Mouse (Mus musculus): ENCODE measurements at regions not wholly inside any gene's neighbourhood (a gene's known extent, or its start where the extent isn't known, plus 50 kb on each side); places are given as distances from the start of the nearest gene placed in this dataset.

DNA sequence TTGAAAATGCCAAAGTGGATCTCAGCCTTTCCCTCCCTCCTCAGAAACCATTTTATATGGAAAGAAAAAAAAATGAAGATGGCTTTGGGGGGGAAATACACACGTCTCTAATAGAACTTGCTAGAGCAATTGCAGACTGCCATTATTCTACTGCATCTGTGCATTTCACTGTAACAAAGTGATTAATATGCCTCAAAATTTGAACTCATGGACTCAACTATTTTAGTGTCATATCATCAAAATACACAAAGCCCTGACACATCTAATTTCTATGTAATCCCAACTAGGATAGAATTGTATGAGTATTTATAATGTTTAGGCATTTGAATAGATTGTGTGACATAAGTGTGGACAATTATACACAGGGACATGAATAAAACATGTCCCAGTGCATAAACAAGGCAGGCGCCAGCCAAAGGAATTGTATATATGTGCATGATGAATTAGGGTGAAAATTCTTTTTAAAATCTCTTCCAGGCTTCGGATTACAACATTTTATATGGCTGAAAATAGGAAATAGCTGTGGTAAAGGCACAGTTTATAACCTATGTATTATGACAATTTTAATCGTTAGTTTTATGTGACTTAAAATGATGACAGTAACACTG, 115.4 kb upstream of the Fam92a start:
- intact Hi-C loops (cut with DNase I) = no loop called here
- DNase-seq (ENCODE audit: low spot score) = no peak

DNA sequence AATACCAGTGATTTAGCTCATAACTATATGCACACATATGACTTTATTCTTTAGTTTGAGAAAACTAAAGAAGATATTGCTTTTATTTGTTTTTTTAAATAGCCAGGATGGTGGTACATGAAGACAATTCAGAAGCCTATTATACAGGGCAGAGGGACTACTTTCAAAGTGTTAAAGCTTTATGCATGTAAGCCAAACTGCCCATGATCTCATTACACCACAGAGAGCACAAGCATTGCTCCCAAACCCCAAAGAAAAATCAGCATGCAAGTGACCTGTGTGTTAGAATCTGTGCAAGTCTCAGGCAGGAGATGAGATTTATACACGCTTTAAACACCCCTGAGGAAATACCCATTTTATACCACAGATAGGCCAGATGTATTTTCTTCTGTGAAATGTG, 114.6 kb upstream of the Fam92a start:
- DNase-seq (ENCODE audit: low spot score) = no peak
- intact Hi-C loops (cut with DNase I) = no loop called here

DNA sequence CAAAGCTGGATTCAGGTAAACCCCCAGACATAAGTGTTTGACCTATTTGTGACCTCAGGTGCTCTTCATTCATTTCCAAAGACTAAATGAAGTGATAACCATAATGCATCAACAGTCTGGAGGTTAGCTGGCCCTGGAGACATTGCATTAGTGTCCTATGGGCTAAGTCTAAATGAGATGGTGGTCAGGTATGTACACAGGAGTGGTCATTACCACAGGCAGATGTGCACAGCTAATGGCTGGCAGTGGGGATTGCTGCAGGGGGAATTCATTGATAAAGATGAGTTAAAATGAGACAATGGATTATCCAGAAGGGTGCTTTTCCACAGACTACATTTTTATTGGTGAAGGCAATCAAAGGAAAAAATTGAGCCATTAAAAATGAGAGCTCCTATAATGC, 114.2 kb upstream of the Fam92a start:
- intact Hi-C loops (cut with DNase I) = no loop called here
- DNase-seq (ENCODE audit: low spot score) = no peak

DNA sequence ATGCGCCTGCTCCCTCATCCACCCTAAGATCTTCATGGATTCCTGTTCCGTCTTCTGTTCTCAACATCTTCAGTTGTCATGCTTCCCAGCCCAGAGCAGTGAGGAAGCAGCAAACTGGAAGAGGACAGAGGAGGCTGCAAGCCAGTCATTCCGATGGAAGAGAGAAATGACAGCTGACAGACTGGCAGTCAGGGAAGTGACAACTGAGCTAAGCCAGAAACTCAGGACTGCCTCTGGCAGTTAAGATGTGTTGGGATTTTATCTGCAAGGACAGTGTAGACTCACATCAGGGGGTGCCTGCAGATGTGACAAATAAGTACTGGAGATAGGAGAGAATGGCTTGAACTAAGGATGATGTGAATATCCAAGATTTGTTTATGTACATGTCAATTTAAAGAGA, 106.1 kb upstream of the Fam92a start:
- intact Hi-C loops (cut with DNase I) = no loop called here
- no peak for DNase-seq (ENCODE audit: low spot score)

DNA sequence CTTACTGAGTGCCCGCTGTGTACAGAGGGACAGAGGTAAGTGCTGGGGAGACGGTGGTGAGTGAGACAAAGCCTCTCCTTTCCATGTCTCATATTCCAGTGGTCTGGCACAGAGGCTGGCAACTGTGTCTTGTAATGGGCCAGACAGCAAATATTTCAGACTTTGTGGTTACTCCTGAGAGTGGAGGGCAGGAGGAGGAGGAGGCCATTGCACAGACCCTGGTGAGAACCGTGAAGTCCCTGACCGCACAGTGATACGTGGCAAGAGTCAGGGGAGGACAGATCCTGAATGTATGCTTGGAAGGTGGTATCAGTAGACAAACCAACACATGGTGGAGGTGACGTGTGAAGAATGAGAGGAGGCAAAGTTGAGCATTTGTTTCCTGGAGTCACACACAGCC, 101.6 kb upstream of the Fam92a start:
- intact Hi-C loops (cut with DNase I) = no loop called here
- DNase-seq (ENCODE audit: low spot score) = no peak

DNA sequence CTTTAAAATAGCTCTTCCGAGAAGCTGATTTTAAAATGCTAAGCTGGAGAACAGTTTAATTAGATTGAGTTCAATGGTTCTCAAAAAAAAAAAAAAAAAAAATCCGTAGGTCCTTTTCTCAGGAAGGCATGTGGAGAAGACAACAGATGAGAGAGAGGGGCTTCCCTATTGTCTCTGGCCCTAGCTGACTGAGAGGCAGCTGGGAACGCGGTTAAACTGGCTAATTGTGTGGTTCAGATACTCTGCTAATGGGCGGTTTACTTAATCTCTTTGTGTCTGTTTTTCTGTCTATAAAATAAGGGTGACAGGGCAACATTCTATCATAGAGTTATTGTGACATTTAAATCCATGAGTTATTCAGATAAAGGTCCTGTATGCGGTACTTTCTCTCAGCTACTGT, 101.1 kb upstream of the Fam92a start:
- no peak for DNase-seq (ENCODE audit: low spot score)
- intact Hi-C loops (cut with DNase I) = no loop called here

DNA sequence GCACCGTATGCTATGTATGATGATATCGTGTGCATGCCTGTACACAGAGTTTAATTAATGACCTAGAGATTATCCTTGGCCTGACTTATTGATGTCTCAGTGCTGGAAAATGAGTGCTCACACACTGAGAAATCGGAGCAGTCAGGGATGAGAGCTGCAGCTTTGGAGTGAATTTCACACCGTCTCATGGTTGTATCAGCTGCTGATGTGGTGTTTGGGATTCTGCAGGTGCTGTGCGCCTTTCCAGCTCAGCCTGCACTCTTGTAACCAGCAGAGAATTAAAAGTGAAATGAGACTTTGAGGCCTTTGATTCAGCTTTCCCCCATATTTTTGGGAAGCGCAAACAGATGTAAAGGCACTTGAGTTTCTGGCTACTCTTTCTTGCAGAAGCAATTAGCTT, 100.6 kb upstream of the Fam92a start:
- intact Hi-C loops (cut with DNase I) = no loop called here
- no peak for DNase-seq (ENCODE audit: low spot score)

DNA sequence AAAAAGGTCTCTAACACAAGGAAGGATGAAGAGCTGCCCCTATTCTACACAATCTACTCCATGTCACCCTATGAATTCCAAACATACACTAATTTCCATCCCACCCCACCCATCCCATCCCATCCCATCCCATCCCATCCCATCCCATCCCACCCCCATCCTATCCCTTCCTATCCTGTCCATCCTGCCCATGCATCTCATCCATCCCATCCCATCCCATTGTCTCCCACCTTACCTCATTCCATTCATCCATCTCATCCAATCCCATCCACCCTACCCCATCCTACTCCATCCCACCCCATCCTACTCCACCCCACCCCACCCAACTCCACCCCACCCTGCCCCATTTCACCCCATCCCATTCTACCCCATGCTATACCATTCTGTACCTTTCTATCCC, 91.9 kb upstream of the Fam92a start:
- DNase-seq (ENCODE audit: low spot score) = no peak
- intact Hi-C loops (cut with DNase I) = no loop called here

DNA sequence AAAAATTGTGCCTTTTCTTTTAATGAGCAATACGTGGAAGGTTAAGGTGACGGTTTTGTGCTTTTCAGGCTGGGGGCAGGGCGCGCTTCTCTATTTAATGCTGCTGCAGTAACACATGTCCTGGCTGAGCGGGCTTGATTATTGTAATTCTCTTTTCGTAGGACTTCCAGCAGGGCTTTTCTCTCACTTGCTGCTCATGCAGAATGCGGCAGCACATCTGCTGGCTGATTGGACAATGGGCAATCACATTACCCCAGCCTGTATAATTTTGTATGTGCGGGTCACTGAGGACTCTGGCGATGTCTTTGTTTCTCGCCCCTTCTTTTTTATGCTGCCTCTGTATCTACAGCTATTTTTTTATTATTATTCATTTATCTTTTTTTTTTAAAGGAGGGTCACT, 91.4 kb upstream of the Fam92a start:
- intact Hi-C loops (cut with DNase I) = no loop called here
- DNase-seq (ENCODE audit: low spot score) = no peak

DNA sequence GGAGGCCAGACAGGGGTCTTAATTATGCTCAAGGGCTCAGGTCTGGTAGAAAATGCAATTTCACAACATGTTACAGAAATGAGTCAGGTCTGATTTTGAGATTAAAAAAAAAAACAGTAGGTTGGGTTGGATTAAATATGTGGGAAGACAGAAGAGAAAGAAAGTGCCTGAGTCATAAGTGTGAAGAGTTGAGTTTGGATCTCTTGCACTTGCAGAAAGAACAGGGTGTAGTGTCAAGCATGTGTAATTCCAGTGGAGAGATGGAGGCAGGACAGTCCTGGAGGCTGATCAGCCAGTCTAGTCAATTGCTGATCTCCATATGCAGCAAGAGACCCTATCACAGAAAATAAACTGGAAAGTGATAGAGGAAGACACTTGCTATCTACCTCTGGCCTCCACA, 76.2 kb upstream of the Fam92a start:
- intact Hi-C loops (cut with DNase I) = loop anchor here (10.0 kb wide), 1 partner anchor 847 kb away; no protein-coding TSS in a partner anchor
- DNase-seq (ENCODE audit: low spot score) = no peak

DNA sequence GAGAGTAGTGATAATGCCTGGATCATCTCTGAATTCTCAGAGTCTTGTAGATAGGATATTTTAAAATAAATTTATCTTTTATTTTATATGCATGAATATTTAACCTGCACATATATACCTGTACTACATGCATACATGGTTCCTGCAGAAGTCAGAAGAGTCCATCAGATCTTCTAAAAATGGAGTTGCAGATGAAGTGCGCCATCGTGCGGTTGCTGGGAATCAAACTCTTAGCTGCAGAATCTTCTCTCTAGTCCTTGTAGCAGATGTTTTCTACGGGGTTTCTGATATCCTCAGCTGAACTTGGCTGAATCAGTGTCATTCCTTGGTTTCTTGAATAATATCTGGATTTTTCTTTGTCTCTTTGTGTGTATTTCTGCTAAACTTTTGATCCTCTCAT, 74.8 kb upstream of the Fam92a start:
- intact Hi-C loops (cut with DNase I) = loop anchor here (10.0 kb wide), 1 partner anchor 848 kb away; no protein-coding TSS in a partner anchor
- DNase-seq (ENCODE audit: low spot score) = no peak

DNA sequence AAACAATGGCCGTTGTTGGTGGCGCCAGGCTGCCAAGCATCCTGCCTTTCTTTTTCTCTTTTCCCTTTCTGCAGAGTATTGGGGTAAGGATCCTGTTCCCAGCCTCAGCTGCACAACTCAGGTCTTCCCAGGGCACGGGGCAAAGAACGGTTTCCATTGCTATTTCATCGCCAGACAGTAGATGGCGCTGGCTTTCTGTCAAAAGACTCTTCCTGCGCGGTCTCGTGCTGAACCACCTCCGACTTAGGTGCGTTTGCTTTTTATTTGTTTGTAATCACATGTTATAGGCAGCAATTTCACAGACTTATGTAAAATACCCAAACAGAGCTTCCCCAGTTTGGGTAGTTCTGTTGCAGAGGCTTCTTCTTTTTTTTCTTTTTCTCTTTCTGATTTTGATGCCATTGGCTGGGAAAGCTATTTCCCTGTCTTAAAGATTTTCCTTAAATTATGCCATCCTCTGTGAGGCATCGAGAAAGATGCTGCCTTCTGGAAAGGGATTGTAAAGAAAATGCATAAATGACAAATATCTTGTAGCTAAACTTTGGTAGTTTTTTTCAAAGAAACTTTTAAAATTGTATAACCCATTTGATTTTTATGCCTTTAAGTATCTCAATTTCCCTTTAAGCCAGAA, 69.2 kb upstream of the Fam92a start:
- DNase-seq (ENCODE audit: low spot score) = no peak
- intact Hi-C loops (cut with DNase I) = loop anchor here (1.0 to 10.0 kb wide), 4 partner anchors 14 to 1536 kb away; no protein-coding TSS in a partner anchor

DNA sequence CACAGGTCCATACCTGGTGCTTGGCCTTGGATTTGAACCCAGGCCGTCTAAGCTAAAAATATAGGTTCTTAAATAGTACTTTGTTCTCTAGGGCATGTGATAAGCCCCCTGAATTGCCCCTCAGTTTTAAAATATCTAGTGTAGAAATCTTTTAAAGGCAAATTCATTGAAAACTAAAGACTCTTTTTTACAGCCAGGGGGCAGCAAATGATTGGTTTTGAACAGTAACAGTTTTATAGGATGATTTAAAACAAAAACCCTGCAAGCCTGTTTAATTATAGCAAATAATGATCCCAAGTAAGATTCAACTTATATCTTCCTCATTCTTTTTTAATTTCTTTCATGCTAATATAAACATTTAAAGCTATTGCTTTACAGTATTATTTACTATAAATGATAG, 58.9 kb upstream of the Fam92a start:
- no peak for DNase-seq (ENCODE audit: low spot score)
- intact Hi-C loops (cut with DNase I) = no loop called here
